Mouse (Mus musculus) intestine, embryonic 15.5 days (tissue): ENCODE measurements around the gene Olfr221. TPM values are rescaled to one million over a fixed set of nuclear protein-coding genes. Genes with fewer than 3 reads are reported as not detected.

ENCODE experiments used
- ATAC-seq: fragments of 200-750 bp; cut with Nextera tagmentation; 2 replicates; pipeline ENCODE4 v1.8.0; 2017; ENCODE audit warnings: moderate TSS enrichment, moderate library complexity
- H3K27ac ChIP-seq: fragments of 300-500 bp; sonication (generic); 2 replicates; pipeline ENCODE4 v1.5.1; 2015; ENCODE audit warnings: mild to moderate bottlenecking, inconsistent platforms
- H3K27me3 ChIP-seq: fragments of 300-500 bp; sonication (generic); replicated peaks from 2 replicates; pipeline ENCODE4 v1.6.1; 2015; ENCODE audit warnings: inconsistent platforms
- H3K36me3 ChIP-seq: fragments of 300-500 bp; sonication (generic); 2 replicates; pipeline ENCODE4 v1.6.1; 2015; ENCODE audit warnings: inconsistent platforms
- H3K4me1 ChIP-seq: fragments of 300-500 bp; sonication (generic); replicated peaks from 2 replicates; pipeline ENCODE4 v1.6.1; 2015; ENCODE audit warnings: inconsistent platforms
- H3K4me2 ChIP-seq: fragments of 300-500 bp; sonication (generic); replicated peaks from 2 replicates; pipeline ENCODE4 v1.6.1; 2015; ENCODE audit warnings: mild to moderate bottlenecking, inconsistent platforms
- H3K4me3 ChIP-seq: fragments of 300-500 bp; sonication (generic); replicated peaks from 2 replicates; pipeline ENCODE4 v1.5.1; 2015; ENCODE audit warnings: inconsistent platforms
- H3K9ac ChIP-seq: fragments of 300-500 bp; sonication (generic); 2 replicates; pipeline ENCODE4 v1.6.1; 2015; ENCODE audit warnings: inconsistent platforms
- H3K9me3 ChIP-seq: fragments of 300-500 bp; sonication (generic); 2 replicates; pipeline ENCODE4 v1.6.1; 2016; ENCODE audit warnings: inconsistent platforms
- WGBS: fragments of 180-500 bp; shearing (Covaris S2); methylation state at CpG from one replicate; pipeline ENCODE4 v1.1.7; 2015; 5-methylcytosine and 5-hydroxymethylcytosine counted together
- polyA plus RNA-seq: library from polyadenylated mRNA; unstranded; fragments of >200 nt; fragmentation: Nextera tagmentation; extraction: Ambion mirVana; gene quantifications from 2 replicates; pipeline ENCODE4 v1.2.1, GENCODE M21; 2015

Gene Olfr221
- polyA plus RNA-seq, 1 experiment from 2014 or later = not detected

DNA sequence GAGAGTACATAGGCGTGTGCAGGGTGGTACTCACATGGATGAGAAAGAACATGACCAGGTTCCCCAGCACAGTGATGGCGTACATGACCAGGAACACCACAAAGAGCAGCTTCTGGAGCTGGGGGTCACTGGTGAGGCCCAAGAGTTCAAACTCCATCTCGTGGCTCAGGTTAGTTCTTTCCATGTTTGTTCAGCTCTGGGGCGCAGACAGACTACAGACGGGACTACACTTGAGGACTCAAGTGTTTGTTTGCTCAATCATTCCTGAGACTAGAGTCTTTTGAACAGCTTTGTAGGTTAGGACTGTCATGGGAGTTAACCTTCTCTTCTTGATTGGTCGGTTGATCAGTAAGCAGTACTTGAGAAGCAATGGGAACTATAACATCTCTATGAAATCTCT is 6.3 kb downstream of the Olfr221 start:
- Histone ChIP-seq H3K9me3 (no peaks in the 10 kb centered on the region), H3K27ac (no peak overlapping the region), H3K4me2 (no peak overlapping the region), H3K4me1 (0 out of 2 replicates have a peak, but pooled peaks cover 2% of the 10 kb centered on the region), H3K9ac (no peak overlapping the region), H3K27me3 (no peaks in the 10 kb centered on the region), H3K4me3 (no peak overlapping the region), H3K36me3 (no peaks in the 10 kb centered on the region)
- ATAC-seq = no peak
- 76% methylated on average over 6 of the region's 6 CpGs for WGBS

DNA sequence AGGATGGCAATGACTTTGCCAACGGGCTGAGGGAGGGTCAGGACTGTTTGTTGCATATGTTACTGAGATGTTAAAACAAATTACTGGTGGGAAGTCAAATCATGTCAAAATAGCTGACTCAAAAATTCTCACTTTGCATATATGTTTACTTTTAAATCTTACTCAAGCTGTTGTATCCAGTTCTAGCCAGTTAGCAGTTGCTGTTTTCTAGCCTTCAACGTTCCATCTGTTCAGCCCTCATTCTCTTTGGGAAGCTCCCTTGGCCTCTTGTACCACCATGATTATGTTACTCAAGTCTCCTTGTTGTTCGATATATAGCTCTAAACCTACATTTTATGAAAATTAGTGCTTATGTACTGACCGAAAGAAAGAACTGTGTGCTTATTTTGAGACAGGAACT is 15.9 kb downstream of the Olfr221 start:
- Histone ChIP-seq H3K9me3 (no peaks in the 10 kb centered on the region), H3K27ac (no peak overlapping the region), H3K4me2 (no peak overlapping the region), H3K36me3 (no peaks in the 10 kb centered on the region), H3K27me3 (no peaks in the 10 kb centered on the region), H3K9ac (no peak overlapping the region), H3K4me3 (no peak overlapping the region), H3K4me1 (peaks cover 13% of the 10 kb centered on the region)
- no peak for ATAC-seq
- whole genome bisulfite sequencing = 82% methylated on average over 4 of the region's 4 CpGs

- no peaks in the 10 kb centered on the region for H3K27me3 ChIP-seq
- H3K9me3 ChIP-seq = no peaks in the 10 kb centered on the region
- no peak overlapping the region for H3K4me3 ChIP-seq
- H3K4me2 ChIP-seq = no peak overlapping the region
- no peaks in the 10 kb centered on the region for H3K36me3 ChIP-seq
- WGBS = 85% methylated on average over 2 of the region's 2 CpGs
- H3K27ac ChIP-seq = no peak overlapping the region
- no peak overlapping the region for H3K9ac ChIP-seq
- no peak for ATAC-seq
- peaks cover 17% of the 10 kb centered on the region for H3K4me1 ChIP-seq
Observed at GRCm38 (mm10) chr14:52024133-52024532, 18.1 kb downstream of the Olfr221 start.

GRCm38 (mm10) chr14:52022709-52023459 is 19.4 kb downstream of the Olfr221 start:
- Histone ChIP-seq H3K4me3 (peak overlapping the region; percentile 25), H3K4me2 (peak overlapping the region; percentile 61), H3K27me3 (no peaks in the 10 kb centered on the region), H3K9ac (peak overlapping the region; percentile 20; the same call in 1 of the 2 replicates), H3K9me3 (no peaks in the 10 kb centered on the region), H3K36me3 (no peaks in the 10 kb centered on the region), H3K27ac (peak overlapping the region; percentile 79), H3K4me1 (peaks cover 26% of the 10 kb centered on the region)
- peak; percentile 35 for ATAC-seq
- 5% methylated on average over 23 of the region's 23 CpGs for WGBS

DNA sequence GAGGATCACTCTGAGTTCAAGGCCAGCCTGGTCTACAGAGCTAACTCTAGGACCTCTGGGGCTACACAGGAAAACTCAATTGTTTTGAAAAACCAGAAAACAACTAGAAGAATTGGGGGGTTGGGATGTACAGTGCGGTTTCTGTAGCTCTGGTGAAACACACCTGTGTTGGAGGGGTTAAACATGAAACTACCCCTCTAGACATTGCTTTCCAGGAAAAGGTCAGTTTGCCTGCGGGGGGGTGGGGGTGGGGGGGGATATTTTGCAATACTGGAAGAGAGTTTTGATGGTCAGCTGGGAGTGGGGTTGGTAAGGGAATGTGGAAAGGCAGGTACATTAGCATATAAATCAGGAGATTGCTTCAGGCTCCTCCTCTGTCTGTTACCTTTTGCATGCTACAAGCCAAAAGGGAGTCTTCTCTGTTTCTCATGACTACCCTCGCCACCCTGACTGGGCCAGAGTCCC is 20.0 kb downstream of the Olfr221 start:
- H3K27ac ChIP-seq = peak overlapping the region; percentile 79; the same call in 1 of the 2 replicates
- H3K4me1 ChIP-seq = peaks cover 26% of the 10 kb centered on the region
- H3K4me2 ChIP-seq = peak overlapping the region; percentile 61
- no peak overlapping the region for H3K9ac ChIP-seq
- WGBS = 58% methylated on average over 3 of the region's 3 CpGs
- no peaks in the 10 kb centered on the region for H3K36me3 ChIP-seq
- no peaks in the 10 kb centered on the region for H3K9me3 ChIP-seq
- no peak overlapping the region for H3K4me3 ChIP-seq
- H3K27me3 ChIP-seq = no peaks in the 10 kb centered on the region
- no peak for ATAC-seq

- peaks cover 27% of the 10 kb centered on the region for H3K4me1 ChIP-seq
- WGBS = 88% methylated on average over 8 of the region's 8 CpGs
- no peak overlapping the region for H3K4me2 ChIP-seq
- H3K27ac ChIP-seq = 0 out of 2 replicates have a peak overlapping the region, but pooled peaks have one; percentile 98
- no peaks in the 10 kb centered on the region for H3K9me3 ChIP-seq
- H3K4me3 ChIP-seq = no peak overlapping the region
- no peaks in the 10 kb centered on the region for H3K36me3 ChIP-seq
- H3K27me3 ChIP-seq = no peaks in the 10 kb centered on the region
- ATAC-seq = no peak
- no peak overlapping the region for H3K9ac ChIP-seq
Observed at GRCm38 (mm10) chr14:52021568-52022212, 20.6 kb downstream of the Olfr221 start.

DNA sequence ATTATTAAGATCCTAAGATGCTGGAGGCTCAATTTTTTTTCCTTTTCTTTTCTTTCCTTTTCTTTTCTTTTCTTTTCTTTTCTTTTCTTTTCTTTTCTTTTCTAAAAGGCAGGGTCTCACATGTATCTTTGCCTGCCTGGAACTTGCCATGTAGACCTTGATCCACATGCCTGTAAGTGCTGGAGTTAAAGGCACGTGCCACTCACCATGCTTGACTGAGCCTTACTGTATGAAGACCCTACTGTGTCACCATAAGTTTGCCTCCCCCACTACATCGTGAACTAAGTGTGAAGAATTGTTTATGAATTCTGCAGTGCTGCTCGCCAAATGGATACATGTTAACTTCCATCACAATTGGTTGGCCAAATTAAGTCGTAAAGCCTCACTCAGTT is 21.1 kb downstream of the Olfr221 start:
- 59% methylated on average over 4 of the region's 4 CpGs for WGBS
- Histone ChIP-seq H3K9me3 (no peaks in the 10 kb centered on the region), H3K27me3 (no peaks in the 10 kb centered on the region), H3K9ac (no peak overlapping the region), H3K27ac (peak overlapping the region; percentile 98; the same call in 1 of the 2 replicates), H3K4me1 (peaks cover 33% of the 10 kb centered on the region), H3K4me2 (peak overlapping the region; percentile 60), H3K4me3 (peak overlapping the region; percentile 59; the same call in 1 of the 2 replicates), H3K36me3 (no peaks in the 10 kb centered on the region)
- no peak for ATAC-seq

GRCm38 (mm10) chr14:52020486-52021137 is 21.6 kb downstream of the Olfr221 start, which contains the start of gene Zfp219:
Gene Zfp219 (minus strand): TSS chr14:52020733.
- peak; percentile 69 for ATAC-seq
- Histone ChIP-seq H3K27me3 (no peaks in the 10 kb centered on the region), H3K9ac (peak within 1 kb of the TSS; percentile 83)

GRCm38 (mm10) chr14:52019590-52020340 is 22.5 kb downstream of the Olfr221 start:
- Histone ChIP-seq H3K4me3 (peak overlapping the region; percentile 59), H3K9ac (peak overlapping the region; percentile 83), H3K36me3 (no peaks in the 10 kb centered on the region), H3K27me3 (no peaks in the 10 kb centered on the region), H3K4me2 (peak overlapping the region; percentile 60), H3K4me1 (peaks cover 43% of the 10 kb centered on the region), H3K27ac (peak overlapping the region; percentile 98), H3K9me3 (no peaks in the 10 kb centered on the region)
- peak; percentile 85 for ATAC-seq
- under 1% methylated on average over 74 of the region's 74 CpGs for whole genome bisulfite sequencing

More at GRCm38 (mm10) chr14:52020486-52021137, 21.6 kb downstream of the Olfr221 start, which contains the start of gene Zfp219:
- H3K4me1 ChIP-seq = peaks cover 37% of the 10 kb centered on the region
- WGBS = 7% methylated on average over 15 of the region's 15 CpGs
- H3K36me3 ChIP-seq = no peaks in the 10 kb centered on the region
- peak within 1 kb of the TSS; percentile 98 for H3K27ac ChIP-seq
- H3K4me3 ChIP-seq = peak within 1 kb of the TSS; percentile 59
- no peaks in the 10 kb centered on the region for H3K9me3 ChIP-seq
- H3K4me2 ChIP-seq = peak within 1 kb of the TSS; percentile 60

DNA sequence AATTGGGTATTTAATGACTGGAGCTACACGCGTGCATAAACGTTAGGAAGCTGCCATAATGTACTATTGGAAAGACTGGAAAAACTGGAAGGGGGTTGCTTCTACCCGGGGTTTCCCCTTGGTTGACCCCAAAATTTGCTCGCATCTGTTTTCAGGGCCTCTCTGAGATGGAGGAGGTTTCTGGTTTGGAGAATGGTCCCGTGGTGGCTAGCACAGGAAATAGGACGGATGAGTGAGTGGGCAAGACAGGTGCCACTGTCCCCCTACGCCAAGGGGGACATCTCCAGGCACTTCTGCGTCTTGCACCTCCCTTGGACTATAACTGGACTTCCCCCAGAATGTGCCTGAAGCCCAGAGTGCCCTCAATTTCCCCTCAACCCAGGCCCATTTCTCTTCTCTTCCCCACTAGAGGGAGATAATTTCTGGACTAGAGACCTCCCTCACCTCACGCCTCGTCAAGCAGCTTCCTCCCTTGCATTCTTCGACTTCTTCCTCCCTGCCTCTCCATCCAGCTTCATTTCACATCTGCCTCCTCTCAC is 23.1 kb downstream of the Olfr221 start:
- Histone ChIP-seq H3K27me3 (no peaks in the 10 kb centered on the region), H3K9ac (peak overlapping the region; percentile 83), H3K36me3 (no peaks in the 10 kb centered on the region), H3K4me1 (peaks cover 43% of the 10 kb centered on the region), H3K4me2 (peak overlapping the region; percentile 60), H3K9me3 (no peaks in the 10 kb centered on the region), H3K27ac (peak overlapping the region; percentile 98), H3K4me3 (peak overlapping the region; percentile 59)
- WGBS = 24% methylated on average over 12 of the region's 12 CpGs
- ATAC-seq = peak; percentile 2

DNA sequence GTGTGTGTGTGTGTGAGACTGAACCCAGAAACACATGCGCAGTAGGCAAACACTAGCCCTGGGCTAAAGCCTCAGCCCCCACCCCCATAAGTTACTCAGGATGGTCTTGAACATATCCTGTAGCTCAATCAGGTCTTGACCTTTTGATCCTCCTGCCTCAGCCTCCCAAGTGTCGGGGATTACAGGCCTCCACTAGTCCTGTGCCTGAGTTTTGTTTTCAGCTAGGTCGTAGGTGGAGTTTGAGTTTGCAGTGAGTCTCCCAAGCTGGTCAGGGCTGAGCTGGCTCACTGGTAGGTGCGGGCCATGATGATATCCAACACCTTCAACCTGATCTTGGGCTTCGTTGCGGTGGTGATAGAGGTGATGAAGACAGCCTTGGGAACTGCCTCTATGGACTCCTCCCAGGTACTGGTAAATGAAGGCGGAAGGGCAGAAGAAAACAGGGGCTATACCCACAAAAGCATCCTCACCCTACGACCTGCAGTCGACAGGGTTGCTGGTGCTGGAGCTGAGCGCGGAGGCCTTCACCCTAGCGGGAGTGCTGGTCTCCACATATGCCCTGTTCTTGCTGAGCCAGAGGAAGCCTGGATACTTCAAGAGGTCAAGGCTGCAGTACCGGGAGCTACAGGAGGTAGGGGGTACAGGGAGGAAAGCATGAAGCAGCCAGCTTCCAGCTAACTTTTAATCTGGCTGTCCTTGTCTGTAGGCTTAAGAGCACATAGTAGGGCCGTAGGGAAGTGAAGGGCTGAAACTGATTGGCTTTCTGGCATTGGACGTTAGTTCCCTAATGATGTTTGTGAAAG is 23.8 kb downstream of the Olfr221 start:
- H3K9ac ChIP-seq = peak overlapping the region; percentile 83
- H3K27ac ChIP-seq = peak overlapping the region; percentile 98
- H3K9me3 ChIP-seq = no peaks in the 10 kb centered on the region
- ATAC-seq = no peak
- peaks cover 42% of the 10 kb centered on the region for H3K4me1 ChIP-seq
- 82% methylated on average over 15 of the region's 15 CpGs for WGBS
- H3K36me3 ChIP-seq = no peaks in the 10 kb centered on the region
- H3K4me3 ChIP-seq = peak overlapping the region; percentile 59
- peak overlapping the region; percentile 60 for H3K4me2 ChIP-seq
- H3K27me3 ChIP-seq = no peaks in the 10 kb centered on the region
